Mouse (Mus musculus): ENCODE measurements around the gene Gphn. TPM values are rescaled to one million over a fixed set of nuclear protein-coding genes. Genes with fewer than 3 reads are reported as not detected.
"Not testable (repeated sequence)": the region's sequence is repeated elsewhere in the genome, so short reads cannot be mapped to it uniquely, and the experiment has no call there.

Gphn gene
- polyA plus RNA-seq, 1 experiment from 2014 or later, result 12.8 TPM

GRCm38 (mm10) chr12:78537590-78537989 is 311.4 kb downstream of the Gphn start:
- not testable (repeated sequence) for H3K9ac ChIP-seq (ENCODE audit: low read depth, low read length); H3K27ac ChIP-seq (ENCODE audit: low read length); H3K36me3 ChIP-seq (ENCODE audit: control insufficient read depth, insufficient read depth, low read length); H3K4me3 ChIP-seq (ENCODE audit: low read length); H3K4me2 ChIP-seq (ENCODE audit: low read depth, low read length); ATAC-seq; H3K9me3 ChIP-seq (ENCODE audit: control insufficient read depth, low read length); H3K27me3 ChIP-seq (replicated peaks; ENCODE audit: control insufficient read depth, insufficient read depth, low read length); H3K4me1 ChIP-seq (ENCODE audit: control insufficient read depth, insufficient read depth, low read length)

GRCm38 (mm10) chr12:78550913-78551312 is 324.7 kb downstream of the Gphn start:
- ATAC-seq, result no peak
- H3K36me3 ChIP-seq (ENCODE audit: control insufficient read depth, insufficient read depth, low read length), result no peaks in the 10 kb centered on the region
- H3K9me3 ChIP-seq (ENCODE audit: control insufficient read depth, low read length), result no peaks in the 10 kb centered on the region
- no peaks in the 10 kb centered on the region for H3K27me3 ChIP-seq (replicated peaks; ENCODE audit: control insufficient read depth, insufficient read depth, low read length)
- H3K4me3 ChIP-seq (ENCODE audit: low read length), result no peak overlapping the region
- no peak overlapping the region for H3K9ac ChIP-seq (ENCODE audit: low read depth, low read length)
- H3K4me2 ChIP-seq (ENCODE audit: low read depth, low read length), result no peak overlapping the region
- no peaks in the 10 kb centered on the region for H3K4me1 ChIP-seq (ENCODE audit: control insufficient read depth, insufficient read depth, low read length)
- H3K27ac ChIP-seq (ENCODE audit: low read length), result no peak overlapping the region
- WGBS, result 88% methylated on average over 2 of the region's 2 CpGs

GRCm38 (mm10) chr12:78631816-78632215 is 405.6 kb downstream of the Gphn start:
- Histone ChIP-seq H3K4me1 (ENCODE audit: control insufficient read depth, insufficient read depth, low read length) (no peaks in the 10 kb centered on the region), H3K27me3 (replicated peaks; ENCODE audit: control insufficient read depth, insufficient read depth, low read length) (no peaks in the 10 kb centered on the region), H3K27ac (ENCODE audit: low read length) (no peak overlapping the region), H3K4me2 (ENCODE audit: low read depth, low read length) (no peak overlapping the region), H3K9ac (ENCODE audit: low read depth, low read length) (no peak overlapping the region), H3K36me3 (ENCODE audit: control insufficient read depth, insufficient read depth, low read length) (no peaks in the 10 kb centered on the region), H3K4me3 (ENCODE audit: low read length) (no peak overlapping the region), H3K9me3 (ENCODE audit: control insufficient read depth, low read length) (no peaks in the 10 kb centered on the region)
- 72% methylated on average over 2 of the region's 2 CpGs for WGBS
- no peak for ATAC-seq

- peak; percentile 75 for ATAC-seq
Observed at GRCm38 (mm10) chr12:78639466-78639865, 413.3 kb downstream of the Gphn start.

GRCm38 (mm10) chr12:78640086-78640485 is 413.9 kb downstream of the Gphn start:
- no peak overlapping the region for H3K4me3 ChIP-seq (ENCODE audit: low read length)
- 34% methylated on average over 2 of the region's 2 CpGs for WGBS
- H3K4me1 ChIP-seq (ENCODE audit: control insufficient read depth, insufficient read depth, low read length), result no peaks in the 10 kb centered on the region
- ATAC-seq, result peak; percentile 31; the same call in 1 of the 2 replicates
- no peak overlapping the region for H3K4me2 ChIP-seq (ENCODE audit: low read depth, low read length)
- H3K9me3 ChIP-seq (ENCODE audit: control insufficient read depth, low read length), result no peaks in the 10 kb centered on the region
- H3K27ac ChIP-seq (ENCODE audit: low read length), result no peak overlapping the region
- H3K9ac ChIP-seq (ENCODE audit: low read depth, low read length), result no peak overlapping the region
- H3K36me3 ChIP-seq (ENCODE audit: control insufficient read depth, insufficient read depth, low read length), result no peaks in the 10 kb centered on the region
- H3K27me3 ChIP-seq (replicated peaks; ENCODE audit: control insufficient read depth, insufficient read depth, low read length), result no peaks in the 10 kb centered on the region

More at GRCm38 (mm10) chr12:78639466-78639865, 413.3 kb downstream of the Gphn start:
- Histone ChIP-seq H3K4me3 (ENCODE audit: low read length) (no peak overlapping the region), H3K27me3 (replicated peaks; ENCODE audit: control insufficient read depth, insufficient read depth, low read length) (no peaks in the 10 kb centered on the region), H3K4me2 (ENCODE audit: low read depth, low read length) (no peak overlapping the region), H3K9me3 (ENCODE audit: control insufficient read depth, low read length) (no peaks in the 10 kb centered on the region), H3K36me3 (ENCODE audit: control insufficient read depth, insufficient read depth, low read length) (no peaks in the 10 kb centered on the region), H3K27ac (ENCODE audit: low read length) (no peak overlapping the region), H3K4me1 (ENCODE audit: control insufficient read depth, insufficient read depth, low read length) (no peaks in the 10 kb centered on the region), H3K9ac (ENCODE audit: low read depth, low read length) (no peak overlapping the region)
- 0% methylated on average over 1 of the region's 1 CpGs for WGBS

- no peak for ATAC-seq
- Histone ChIP-seq H3K4me1 (ENCODE audit: control insufficient read depth, insufficient read depth, low read length) (no peaks in the 10 kb centered on the region), H3K27me3 (replicated peaks; ENCODE audit: control insufficient read depth, insufficient read depth, low read length) (no peaks in the 10 kb centered on the region), H3K27ac (ENCODE audit: low read length) (no peak overlapping the region), H3K9me3 (ENCODE audit: control insufficient read depth, low read length) (no peaks in the 10 kb centered on the region), H3K4me2 (ENCODE audit: low read depth, low read length) (no peak overlapping the region), H3K4me3 (ENCODE audit: low read length) (no peak overlapping the region), H3K36me3 (ENCODE audit: control insufficient read depth, insufficient read depth, low read length) (no peaks in the 10 kb centered on the region), H3K9ac (ENCODE audit: low read depth, low read length) (no peak overlapping the region)
Observed at GRCm38 (mm10) chr12:78641220-78641619, 415.0 kb downstream of the Gphn start.

- H3K4me3 ChIP-seq (ENCODE audit: low read length), result no peak overlapping the region
- ATAC-seq, result no peak
Observed at GRCm38 (mm10) chr12:78643691-78644090, 417.5 kb downstream of the Gphn start.

GRCm38 (mm10) chr12:78645282-78645681 is 419.1 kb downstream of the Gphn start:
- H3K9ac ChIP-seq (ENCODE audit: low read depth, low read length), result no peak overlapping the region
- no peak overlapping the region for H3K27ac ChIP-seq (ENCODE audit: low read length)
- no peaks in the 10 kb centered on the region for H3K36me3 ChIP-seq (ENCODE audit: control insufficient read depth, insufficient read depth, low read length)
- no peaks in the 10 kb centered on the region for H3K4me1 ChIP-seq (ENCODE audit: control insufficient read depth, insufficient read depth, low read length)
- H3K27me3 ChIP-seq (replicated peaks; ENCODE audit: control insufficient read depth, insufficient read depth, low read length), result no peaks in the 10 kb centered on the region
- no peaks in the 10 kb centered on the region for H3K9me3 ChIP-seq (ENCODE audit: control insufficient read depth, low read length)
- no peak for ATAC-seq
- WGBS, result 95% methylated on average over 1 of the region's 1 CpGs
- H3K4me2 ChIP-seq (ENCODE audit: low read depth, low read length), result no peak overlapping the region
- no peak overlapping the region for H3K4me3 ChIP-seq (ENCODE audit: low read length)

More at GRCm38 (mm10) chr12:78643691-78644090, 417.5 kb downstream of the Gphn start:
- 84% methylated on average over 2 of the region's 2 CpGs for WGBS
- Histone ChIP-seq H3K4me2 (ENCODE audit: low read depth, low read length) (no peak overlapping the region), H3K36me3 (ENCODE audit: control insufficient read depth, insufficient read depth, low read length) (no peaks in the 10 kb centered on the region), H3K9me3 (ENCODE audit: control insufficient read depth, low read length) (no peaks in the 10 kb centered on the region), H3K4me1 (ENCODE audit: control insufficient read depth, insufficient read depth, low read length) (no peaks in the 10 kb centered on the region), H3K27me3 (replicated peaks; ENCODE audit: control insufficient read depth, insufficient read depth, low read length) (no peaks in the 10 kb centered on the region), H3K27ac (ENCODE audit: low read length) (no peak overlapping the region), H3K9ac (ENCODE audit: low read depth, low read length) (no peak overlapping the region)

- H3K4me3 ChIP-seq (ENCODE audit: low read length), result no peak overlapping the region
- WGBS, result 63% methylated on average over 2 of the region's 2 CpGs
- H3K36me3 ChIP-seq (ENCODE audit: control insufficient read depth, insufficient read depth, low read length), result no peaks in the 10 kb centered on the region
- H3K27ac ChIP-seq (ENCODE audit: low read length), result no peak overlapping the region
- no peak overlapping the region for H3K4me2 ChIP-seq (ENCODE audit: low read depth, low read length)
- no peak overlapping the region for H3K9ac ChIP-seq (ENCODE audit: low read depth, low read length)
- no peaks in the 10 kb centered on the region for H3K9me3 ChIP-seq (ENCODE audit: control insufficient read depth, low read length)
- no peak for ATAC-seq
- no peaks in the 10 kb centered on the region for H3K4me1 ChIP-seq (ENCODE audit: control insufficient read depth, insufficient read depth, low read length)
- H3K27me3 ChIP-seq (replicated peaks; ENCODE audit: control insufficient read depth, insufficient read depth, low read length), result no peaks in the 10 kb centered on the region
Observed at GRCm38 (mm10) chr12:78659718-78660304, 433.6 kb downstream of the Gphn start.

Data from intestine, embryonic 16.5 days (tissue).